Mouse (Mus musculus) embryo, embryonic 11 days (tissue): ENCODE data around the gene Hfe.
"Not testable (repeated sequence)": the region's sequence is repeated elsewhere in the genome, so short reads cannot be mapped to it uniquely, and the experiment has no call there.

Experiments
- DNase-seq: peaks from one replicate; pipeline ENCODE4 v3.0.0-alpha.2; 2015

The Hfe gene

DNA sequence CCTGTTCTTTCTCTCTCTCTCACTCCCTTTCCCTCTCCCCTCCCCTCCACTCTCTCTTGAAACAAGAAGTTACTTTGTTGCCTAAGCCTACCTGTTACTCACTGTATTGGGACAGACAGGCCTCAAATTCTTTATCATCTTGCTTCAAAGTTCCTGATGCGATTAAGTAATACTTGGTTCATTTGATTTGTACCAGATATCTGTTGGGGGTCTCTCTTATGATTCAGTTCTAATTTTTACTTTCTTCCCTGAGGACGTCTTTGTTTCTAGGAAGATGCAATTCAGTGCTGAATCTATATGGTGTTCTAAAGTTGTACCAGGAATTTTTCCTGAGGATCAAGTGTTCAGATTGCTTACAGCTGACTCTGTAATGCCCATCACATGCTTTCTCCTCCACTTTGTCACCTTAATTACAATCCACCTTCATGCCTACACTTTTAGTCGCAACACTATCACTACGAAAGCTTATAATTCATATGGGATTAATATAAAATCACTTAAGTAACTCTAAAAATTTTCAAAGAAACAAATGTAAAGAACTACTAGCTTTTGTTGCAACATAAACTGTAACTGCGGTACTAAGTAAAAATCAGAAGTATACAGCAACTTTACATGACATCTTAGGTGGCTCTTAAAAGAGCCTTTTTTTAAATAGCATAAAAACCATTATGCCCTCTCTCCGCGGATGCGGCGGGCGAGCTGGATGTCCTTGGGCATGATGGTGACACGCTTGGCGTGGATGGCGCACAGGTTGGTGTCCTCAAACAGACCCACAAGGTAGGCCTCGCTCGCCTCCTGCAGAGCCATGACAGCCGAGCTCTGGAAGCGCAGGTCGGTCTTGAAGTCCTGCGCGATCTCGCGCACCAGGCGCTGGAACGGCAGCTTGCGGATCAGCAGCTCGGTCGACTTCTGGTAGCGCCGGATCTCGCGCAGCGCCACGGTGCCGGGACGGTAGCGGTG lies 34.0 kb upstream of the Hfe start:
- peak; percentile 47 for DNase-seq

DNA sequence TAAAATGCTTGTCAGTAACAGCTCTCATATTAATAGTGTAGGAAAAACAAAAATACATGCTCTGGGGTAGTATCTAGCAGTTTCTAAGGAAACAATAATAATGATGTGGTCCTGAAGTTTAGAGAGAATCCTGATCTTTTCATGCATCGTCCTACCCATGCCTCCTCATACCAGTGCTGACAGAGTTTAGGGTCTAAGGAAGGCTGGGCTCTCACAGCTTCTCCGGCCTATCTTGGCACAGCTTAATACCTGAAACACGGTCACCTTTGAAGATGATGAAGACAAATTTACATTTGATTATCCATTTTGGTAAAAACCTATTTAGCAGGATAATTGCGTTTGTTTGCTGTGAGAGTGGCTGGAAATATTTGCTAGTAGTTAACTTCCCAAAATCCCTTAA lies 33.3 kb upstream of the Hfe start:
- peak; percentile 37 for DNase-seq

DNA sequence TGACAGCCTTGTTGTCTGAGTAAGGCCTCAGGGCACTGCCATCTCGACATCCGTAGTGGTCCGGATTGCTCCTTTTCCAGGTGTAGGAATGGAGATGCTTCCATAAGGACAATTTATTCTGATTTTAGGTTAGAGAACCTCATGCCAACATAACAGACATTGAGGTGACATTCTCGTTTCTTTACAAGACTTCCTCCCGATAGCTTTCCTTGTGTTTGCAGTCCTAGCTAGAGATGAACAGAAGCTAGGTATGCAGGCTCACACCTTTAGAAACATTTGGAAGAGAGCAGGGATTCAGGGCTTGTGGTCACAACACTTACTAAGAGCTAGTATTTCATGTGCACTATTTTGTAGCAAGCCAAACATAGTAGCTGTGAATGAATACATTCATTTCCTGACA lies 32.6 kb upstream of the Hfe start:
- no peak for DNase-seq

DNA sequence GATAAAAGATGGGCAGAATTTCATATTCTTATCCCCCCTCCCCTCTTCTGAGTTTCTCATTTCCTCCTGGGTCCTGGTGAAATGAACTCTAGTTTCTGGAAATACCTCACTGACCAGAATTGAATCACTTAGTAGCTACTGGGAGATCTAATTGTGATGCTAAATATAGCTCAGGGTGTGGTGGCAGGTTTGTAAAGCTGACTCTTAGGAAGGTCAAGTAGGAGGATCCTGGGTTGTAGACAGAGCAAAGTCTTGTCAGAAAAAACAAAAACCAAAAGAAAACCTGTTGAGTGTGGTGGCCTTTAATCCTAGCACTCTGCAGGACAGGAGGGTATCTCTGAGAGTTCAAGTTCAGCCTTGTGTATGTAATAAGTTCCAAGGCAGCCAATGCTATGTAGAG lies 31.4 kb upstream of the Hfe start:
- DNase-seq, result no peak

DNA sequence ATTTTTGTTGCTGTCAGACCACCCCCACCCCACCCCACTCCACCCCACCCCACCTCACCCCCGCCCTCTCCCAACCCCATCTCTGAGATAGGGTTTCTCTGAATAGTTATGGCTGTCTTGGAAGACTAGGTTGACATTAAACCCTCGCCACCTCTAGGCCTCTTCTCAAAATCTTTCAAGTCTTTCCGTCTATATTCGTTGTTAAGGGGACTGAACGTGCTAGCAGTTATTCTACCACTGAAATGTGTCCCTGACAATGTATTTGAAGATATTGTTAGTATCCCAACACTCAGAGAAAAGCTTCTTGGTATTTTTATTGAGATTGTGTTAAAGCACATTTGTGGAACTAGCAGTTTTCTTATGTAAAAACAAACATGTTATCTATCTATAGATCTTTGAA lies 30.3 kb upstream of the Hfe start:
- DNase-seq, result no peak

DNA sequence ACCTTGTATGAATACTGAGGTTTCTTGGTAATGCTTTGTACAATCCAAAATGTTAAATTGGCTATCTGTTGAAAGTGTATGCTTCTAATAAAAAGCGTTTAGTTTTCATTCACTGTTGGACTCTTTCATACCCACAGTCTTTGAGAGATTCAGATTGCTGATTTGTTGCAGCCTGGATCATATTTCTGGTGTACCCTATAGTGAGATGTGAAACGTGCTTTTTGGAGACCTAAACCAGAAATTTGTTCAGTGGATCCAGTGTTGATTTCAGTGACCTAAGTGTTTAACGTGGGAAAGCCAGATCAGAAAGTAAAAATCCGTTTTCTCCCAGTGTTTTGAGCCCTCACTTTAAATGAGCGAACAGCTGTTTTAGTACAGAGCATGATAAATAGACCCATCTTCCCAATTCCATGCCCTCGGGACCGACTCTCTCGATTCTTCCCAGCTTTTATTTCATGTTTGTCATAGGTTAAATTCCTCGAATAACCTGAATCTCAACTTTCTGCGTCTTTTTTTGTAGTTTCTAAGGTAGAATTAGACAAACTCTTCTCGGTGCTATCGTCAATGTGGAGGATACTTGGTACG lies 29.7 kb upstream of the Hfe start:
- DNase-seq, result peak; percentile 42

DNA sequence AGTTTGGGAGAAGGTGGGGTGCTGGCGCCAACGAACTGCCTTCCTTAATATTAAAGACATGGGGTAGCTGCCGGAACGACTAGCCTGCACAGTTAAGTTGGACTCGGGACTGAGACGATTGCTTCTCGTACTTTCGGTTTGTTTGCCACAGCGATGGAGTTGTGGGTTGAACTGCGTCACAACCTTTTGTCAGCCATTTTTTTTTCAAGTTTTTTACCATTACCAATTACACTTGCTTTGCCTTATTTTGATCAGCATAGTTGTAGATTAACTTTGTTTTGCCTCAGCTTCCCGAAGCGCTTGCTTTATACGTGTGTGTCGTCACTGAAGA lies 29.2 kb upstream of the Hfe start:
- DNase-seq, result no peak

DNA sequence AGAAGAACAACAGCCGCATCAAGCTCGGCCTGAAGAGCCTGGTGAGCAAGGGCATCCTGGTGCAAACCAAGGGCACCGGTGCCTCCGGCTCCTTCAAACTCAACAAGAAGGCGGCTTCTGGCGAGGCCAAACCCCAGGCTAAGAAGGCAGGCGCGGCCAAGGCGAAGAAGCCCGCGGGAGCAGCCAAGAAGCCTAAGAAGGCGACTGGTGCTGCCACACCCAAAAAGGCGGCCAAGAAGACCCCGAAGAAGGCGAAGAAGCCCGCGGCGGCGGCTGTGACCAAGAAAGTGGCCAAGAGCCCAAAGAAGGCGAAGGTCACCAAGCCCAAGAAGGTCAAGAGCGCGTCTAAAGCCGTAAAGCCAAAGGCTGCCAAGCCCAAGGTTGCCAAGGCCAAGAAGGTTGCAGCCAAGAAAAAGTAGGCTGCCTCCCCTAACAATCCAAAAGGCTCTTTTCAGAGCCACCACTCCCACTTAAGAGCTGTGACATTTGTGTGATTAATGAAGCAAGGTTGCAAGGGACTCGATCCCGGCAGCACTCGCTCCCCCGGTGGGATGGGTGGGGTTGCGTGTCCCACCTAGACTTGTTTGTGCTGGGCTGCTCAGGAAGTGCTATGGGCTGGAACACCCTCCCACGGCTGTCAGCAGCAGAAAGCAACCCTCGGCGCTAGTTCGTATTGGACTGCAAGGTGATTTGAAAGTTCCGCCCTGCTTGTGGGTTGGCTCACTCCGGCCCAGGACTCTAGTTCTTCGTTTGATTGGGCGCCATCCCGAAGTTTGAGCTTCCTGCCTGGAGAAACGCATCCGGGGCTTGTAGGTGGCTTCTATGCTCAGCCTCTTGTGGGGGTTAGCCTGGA lies 28.6 kb upstream of the Hfe start:
- DNase-seq, result peak; percentile 93

DNA sequence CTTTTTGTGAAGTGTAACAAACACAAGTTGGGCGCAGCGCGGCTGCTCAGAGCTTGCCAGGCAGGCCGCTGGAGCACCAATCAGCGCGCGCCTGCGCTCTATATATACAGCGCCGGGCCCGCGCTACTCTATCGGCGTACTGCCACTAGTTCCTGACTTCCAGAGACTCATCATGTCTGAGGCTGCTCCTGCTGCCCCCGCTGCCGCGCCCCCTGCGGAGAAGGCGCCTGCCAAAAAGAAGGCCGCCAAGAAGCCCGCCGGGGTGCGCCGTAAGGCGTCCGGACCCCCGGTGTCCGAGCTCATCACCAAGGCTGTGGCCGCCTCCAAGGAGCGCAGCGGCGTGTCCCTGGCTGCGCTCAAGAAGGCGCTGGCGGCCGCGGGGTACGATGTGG lies 28.0 kb upstream of the Hfe start, which contains the start of gene Hist1h1c:
Gene Hist1h1c (plus strand): TSS at position 132 of the 392 bp plus-strand sequence.
- peak; percentile 95 for DNase-seq

DNA sequence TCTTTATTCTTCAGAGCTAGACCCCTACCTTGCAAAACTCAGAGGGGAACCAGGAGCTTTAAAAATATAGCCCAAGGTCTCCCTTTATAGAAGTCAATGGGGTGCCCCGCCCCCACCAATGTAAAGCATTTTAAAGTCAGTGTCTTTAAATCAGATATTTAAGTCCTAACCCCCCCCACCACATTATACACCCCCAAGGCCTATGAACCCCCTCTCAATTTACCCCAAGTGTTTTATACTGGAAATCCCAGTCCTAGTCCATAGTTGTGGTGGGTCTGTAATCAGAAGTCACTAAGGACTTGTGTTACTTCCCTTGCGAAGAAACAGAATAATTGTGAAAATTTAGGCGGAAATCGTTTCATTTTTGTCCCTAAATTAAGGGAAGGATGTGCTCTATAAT lies 27.4 kb upstream of the Hfe start:
- DNase-seq, result peak; percentile 49

DNA sequence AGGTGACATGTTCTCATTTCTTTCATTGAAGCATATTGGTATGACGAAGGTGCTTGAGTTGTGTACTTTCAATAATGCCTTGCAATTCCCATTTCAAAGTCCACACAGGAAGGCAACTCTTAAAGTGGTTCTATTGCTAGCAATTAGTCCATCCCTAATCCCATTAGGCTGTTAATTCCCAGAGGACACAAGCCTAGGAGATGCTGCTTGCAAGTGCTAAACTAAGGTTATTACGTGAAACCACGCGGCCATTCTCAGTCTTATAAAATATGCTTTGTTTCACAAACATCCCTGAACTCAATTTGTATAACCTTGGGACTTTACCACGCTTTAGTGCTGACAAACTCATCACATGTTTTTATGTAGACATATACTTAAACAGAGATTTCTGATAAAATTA lies 26.4 kb upstream of the Hfe start:
- no peak for DNase-seq

DNA sequence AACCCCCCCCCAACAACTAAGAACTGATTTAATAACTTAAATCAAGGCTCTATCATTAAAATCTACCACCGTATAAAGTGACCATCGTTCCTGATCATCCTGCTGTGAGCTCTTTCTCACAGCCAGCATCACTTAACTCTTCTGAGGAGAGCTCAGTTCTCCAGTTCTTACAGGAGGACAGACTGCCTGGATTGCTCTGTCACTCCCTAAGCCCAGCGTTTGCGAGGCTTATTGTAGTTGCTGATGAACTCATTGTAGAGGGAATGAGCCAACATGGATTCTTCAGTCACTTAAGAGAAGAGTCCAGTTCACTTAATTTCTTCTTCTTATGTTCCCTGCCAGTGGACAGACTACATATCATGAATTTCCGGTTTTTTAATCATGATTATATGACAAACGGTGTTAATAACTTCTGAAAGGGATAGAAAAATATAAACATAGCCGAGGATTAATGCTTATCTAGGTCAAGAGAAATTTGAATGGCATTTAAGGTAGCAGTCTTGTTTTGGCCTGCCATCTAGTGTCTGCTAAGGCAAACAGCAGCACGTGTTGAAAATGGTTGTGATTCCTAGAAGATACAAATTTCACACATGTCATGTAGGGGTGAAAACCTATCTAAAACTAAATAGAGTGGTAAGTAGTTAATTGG lies 21.6 kb upstream of the Hfe start:
- peak; percentile 70 for DNase-seq

DNA sequence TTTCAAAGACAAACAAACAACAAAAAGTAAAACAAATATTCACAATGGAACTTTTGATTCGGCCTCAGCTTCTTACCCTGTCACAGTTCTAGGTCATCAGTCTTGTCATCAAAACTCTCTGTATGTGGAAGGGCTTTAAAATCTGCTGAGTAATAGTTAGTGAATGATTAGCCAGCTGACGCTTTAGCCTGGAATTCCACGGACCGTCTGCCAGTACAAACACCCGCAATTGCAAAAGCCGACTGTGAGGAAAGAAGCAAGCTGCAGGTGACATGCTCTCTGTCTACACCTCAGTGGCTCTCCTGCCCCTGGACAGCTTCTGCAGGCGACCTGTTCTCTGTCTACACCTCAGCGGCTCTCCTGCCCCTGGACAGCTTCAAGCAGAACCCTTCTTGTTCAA lies 19.8 kb upstream of the Hfe start:
- DNase-seq, result no peak

DNA sequence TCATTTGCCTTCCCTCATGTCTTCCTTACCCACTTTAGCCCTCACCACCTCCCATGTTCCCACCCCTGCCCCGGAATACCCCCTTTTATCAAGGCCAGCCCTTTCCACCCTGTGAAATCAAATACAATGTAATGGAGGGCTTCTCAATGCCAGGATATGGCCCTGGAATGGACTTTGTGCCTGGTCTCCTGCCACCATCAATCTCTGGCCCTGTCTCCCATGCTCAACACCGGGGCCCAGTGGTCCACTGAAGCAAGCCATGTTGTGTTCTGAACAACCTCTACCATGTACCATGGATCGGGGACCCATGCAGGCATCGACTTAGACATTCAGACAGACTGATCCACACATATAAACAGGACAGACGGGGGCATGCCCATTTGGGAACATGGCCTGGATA lies 19.1 kb upstream of the Hfe start:
- DNase-seq, result no peak

DNA sequence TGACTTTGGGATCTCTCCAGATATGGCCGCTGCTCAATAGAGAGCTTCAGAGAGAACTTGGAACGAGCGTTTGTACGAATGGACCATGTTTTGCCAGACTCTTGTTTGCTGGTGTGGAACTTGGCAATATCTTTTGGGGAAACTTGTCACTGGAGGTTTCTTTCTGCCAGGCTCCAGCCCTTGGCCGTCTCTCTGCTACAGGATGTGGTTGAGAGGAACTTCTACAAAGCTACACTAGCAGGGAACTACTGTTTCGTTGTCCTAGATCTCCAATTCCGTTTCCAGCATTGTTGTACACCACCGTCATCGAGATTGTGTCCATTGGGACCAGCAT lies 18.5 kb upstream of the Hfe start:
- no peak for DNase-seq

DNA sequence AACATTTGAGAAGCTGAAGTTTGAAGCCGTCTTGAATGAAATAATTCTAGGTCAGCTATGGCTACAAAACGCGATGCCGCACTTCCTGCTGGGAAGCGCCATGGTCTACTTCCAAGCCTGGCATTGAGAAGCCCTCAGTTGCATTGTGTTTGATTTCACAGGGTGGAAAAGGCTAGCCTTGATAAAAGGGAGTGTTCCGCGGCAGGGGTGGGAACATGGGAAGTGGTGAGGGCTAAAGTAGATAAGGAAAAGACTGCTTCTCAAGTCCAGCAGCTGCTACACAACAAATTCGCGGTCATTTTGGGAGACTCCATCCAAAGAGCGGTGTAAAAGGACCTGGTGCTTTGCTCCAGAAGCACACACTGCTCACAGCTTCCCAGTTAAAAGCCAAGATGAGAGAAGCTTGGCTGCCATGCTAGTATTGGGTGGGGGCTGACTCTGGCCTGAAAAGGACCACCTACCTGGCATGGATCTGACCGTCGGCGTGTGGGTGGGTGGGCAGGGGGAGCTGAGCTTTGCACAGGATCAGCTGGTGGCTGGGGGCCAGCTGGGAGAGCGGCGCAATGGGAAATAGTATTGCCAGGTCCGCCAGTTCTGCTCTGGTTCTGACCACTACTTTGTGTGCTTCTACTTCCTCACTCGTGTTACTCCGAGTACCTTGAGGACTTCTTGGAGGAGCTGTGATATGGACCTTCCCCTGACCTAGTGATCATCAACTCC lies 18.0 kb upstream of the Hfe start:
- no peak for DNase-seq

DNA sequence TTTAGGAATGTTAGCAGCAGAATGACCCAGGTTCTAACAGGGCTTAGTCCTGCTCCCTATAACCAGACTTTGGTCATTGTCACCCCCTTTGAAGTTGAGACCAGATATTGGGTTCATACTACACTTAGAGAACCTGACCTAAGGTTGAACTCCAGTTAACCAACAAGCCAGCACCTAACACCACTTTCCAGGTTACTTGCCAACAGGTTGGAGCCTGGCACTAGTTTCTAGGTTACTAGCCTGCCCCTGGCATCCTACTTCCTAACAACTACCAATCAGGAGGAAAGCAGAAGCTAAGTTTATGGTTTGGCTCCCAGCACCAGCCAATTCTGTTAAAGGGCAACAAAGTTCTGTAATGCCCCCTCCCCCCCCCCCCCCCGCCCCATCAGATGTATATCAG lies 14.6 kb upstream of the Hfe start:
- no peak for DNase-seq

DNA sequence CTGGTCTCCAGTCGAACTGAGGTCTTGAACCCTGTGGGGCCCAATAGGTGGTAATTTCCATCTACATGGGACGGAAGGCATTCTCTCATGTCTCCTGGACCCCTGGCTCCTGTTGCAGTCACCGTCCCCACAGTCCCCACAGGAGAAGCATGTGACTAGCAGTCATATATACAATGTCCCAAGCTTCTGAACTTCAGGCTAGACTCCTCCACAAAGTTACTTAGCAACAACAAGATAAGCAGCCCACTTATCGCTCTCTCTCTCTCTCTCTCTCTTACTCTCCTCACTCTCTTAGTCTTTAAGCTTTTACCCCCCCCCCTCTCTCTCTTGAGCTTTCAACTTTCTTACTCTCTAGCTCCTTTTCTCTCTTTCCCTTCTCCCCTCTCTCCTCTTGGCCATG lies 13.6 kb upstream of the Hfe start:
- no peak for DNase-seq

DNA sequence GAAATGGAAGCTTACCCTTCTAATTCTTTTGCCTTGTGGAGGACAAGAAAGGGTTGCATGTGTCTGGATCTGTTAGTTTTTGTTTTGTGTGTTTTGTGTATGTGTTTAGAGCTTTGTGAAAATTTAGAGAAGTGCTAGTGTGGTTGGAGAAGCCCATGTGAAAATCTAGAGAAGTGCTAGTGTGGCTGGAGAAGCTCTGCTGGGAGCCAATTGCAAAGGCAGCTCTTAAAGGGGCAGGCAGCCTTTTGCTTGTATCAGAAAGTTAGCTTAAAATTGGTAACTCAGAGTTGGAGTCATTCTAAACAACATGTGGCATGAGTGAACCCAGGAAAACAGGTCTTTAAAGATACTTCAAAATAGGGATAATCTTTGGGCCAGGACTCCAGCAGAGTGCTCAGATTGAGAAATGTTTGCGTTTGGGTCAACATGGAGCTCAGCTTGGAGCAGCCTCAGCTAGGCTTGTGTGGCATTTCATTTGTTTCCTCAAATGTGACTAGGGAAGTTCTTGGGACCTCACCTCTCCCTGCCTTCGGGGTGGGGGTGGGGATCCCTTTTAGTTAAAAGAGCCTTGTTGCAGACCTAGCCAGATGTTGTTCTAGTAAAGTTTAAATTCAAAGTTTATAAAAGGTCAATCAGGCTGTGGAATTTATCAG lies 7.1 kb upstream of the Hfe start:
- DNase-seq, result not testable (repeated sequence)

DNA sequence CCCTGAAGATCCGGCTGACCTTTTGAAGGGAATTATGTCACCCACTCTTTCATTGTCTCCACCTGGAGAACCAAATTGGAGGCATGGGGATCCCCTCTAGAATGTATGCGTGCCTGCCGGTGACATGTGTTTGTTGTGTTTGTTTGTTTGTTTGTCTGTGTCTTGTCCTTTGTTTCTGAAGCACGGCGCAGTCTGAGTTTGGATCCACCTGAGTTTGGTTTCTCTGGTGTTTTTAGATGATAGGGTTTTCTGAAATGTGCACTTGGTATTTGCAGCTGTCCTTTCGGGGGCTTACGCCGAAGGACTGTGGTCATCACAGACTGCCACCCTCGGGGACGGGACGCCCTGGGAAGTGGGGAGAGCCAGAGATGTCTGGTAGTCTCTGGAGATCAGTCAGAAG lies 6.5 kb upstream of the Hfe start:
- DNase-seq, result no peak

DNA sequence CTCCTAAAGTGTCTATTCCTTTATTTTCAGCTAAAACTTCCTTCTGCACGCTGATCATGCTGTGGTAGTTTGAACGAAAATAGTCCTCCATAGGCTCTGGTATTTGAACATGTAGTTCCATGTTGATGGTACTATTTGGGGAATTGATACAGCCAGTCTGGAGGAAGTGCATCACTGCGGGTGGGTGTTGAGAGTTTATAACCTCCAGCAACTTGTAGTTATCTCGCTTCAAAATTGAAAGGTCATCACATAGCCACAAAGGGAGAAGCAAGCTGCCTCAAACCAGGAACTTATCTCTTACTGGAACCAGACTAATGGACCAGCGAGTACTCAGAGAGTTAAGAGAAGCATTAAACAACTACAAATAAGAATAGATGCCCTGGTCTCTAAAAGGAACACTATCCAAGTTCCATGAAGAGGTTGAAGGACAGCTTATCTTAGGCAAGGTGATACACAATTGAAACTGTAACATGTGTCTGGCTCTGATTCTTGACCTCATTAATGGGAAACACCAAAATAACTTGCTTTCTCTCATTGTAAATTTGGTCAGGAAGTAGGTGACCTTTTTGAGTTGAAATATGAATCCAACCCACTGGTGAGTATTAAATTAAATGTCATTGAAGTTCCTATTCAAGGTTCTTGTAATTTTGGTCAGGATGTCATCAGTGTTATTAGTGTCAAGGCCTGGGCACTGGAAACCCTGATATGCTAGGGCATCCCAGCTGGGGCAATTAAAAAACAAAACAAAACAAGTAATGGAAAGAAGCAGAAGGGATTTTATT lies 5.8 kb upstream of the Hfe start:
- DNase-seq, result no peak
